Mouse (Mus musculus) frontal cortex, postnatal 10 days (tissue): ENCODE measurements around the gene Cdc42ep4.

Source experiments
- DNase-seq, 2 experiments: peaks; one replicate each; pipeline ENCODE4 v3.0.0; 2022; ENCODE audit warnings: low spot score in 2 of 2, mixed read lengths in 1 of 2

Cdc42ep4 gene

DNA sequence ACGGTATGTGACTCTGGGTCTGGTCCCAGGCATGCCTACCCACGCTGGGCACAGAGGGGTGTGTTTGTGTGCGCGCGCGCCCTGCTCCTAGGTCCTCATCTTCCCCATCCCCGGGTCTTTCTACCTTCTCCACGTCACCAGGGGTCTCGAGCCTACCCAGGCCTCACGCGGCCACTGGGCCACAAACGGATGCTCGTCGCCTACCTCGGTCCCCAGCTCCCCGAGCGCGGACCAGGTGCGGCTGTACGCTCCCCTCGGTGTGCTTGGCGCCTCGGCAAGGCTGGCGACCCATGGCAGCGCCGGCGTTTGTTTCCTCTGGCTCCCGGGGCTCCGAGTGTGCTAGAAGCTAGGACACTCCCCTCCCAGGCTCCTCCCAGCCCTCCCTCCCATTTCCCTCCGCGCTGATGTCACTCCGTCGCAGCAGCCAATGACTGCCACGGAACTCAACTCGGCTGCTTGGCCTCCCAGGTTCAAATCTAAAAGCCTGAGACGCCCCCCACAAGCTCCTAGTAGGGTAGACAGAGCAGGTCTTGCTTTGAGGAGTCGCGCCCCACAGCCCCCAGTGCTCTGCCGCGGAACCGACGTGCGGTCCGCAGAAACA is at the start of gene Cdc42ep4:
Gene Cdc42ep4, minus strand, starts transcription at position 398 of the 601 bp plus-strand sequence.
- DNase-seq: peak; percentile 56 to 78

DNA sequence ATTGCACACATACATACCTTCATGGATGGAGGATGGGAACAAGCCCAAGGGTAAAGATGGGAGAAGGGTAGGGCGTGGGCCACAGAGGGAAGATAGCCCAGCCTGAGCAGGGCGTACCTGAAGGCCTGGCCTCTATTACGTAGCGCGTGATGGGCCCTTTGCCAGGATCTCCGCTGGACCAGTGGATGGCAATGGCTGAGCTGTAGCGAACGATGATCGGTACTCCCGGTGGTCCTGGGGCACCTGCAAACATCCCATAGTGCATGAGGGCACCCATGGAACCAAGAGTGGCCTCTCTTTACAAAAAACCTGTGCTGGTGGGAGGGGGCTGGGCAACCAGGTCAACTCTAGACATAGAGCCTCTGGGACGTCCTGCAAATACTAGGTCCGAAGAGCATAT is 48.3 kb upstream of the Cdc42ep4 start:
- no peak for DNase-seq

DNA sequence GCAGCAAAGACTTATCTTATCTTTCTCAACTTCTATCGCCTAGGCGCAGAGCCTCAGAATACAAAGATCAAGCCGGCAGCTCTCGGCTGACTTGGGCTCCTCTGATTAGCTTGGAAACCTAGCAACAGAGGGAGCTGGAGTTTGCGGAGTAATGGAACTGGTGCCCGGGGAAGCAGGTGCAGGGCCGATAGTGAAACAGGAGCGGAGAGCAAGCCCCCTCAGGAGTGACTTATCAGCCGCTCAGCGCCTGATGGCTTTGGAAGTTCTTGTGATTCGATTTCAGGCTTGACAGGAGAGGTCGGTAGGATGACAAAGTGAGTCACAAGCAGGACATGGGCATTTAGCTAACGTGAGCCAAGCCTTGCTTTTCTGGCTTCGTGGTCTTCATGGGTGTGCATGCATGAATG is 47.4 kb upstream of the Cdc42ep4 start:
- no peak for DNase-seq

DNA sequence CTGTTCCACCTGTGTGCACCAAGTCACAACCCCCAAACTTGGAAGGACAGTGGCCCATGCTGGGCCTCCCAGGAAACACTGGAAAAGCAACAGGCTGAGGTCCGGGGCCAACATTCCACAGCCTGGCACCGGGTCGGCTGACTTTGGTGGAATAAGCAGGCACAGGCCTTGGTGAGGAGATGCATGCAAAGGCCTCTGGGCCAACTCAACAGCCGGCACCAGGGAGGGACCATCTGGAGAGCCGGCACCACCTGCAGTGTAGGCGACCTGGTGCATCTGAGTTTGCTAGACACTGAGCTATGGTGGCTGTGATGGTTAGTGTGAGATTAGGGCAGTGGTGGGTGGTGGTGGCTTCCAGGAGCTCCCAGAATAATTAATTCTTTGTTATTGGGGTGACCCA is 46.3 kb upstream of the Cdc42ep4 start:
- DNase-seq: no peak

GRCm38 (mm10) chr11:113797014-113797983 is 45.6 kb upstream of the Cdc42ep4 start:
- DNase-seq: no peak

DNA sequence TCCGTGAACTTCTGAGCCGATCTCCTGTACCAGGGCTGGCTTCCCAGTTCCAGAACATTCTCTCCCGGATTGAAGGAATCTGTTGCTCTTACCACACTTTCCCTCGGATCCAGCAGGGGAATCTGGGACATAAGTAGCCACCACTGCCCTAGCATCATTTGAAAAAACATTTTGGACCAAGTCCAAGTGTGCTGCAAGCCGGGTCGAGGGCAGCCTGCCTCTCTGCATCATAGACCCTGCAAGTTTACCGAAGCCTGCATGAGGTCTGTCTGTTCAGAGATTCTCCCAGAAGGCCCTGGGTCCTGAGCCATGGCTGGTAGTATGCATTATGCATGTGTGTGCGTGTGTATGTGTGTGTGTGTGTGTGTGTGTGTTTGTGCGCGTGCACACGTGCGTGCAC is 44.2 kb upstream of the Cdc42ep4 start:
- DNase-seq: no peak

GRCm38 (mm10) chr11:113791357-113792215 is 39.9 kb upstream of the Cdc42ep4 start:
- DNase-seq: peak; percentile 57 to 78

GRCm38 (mm10) chr11:113789101-113789500 is 37.4 kb upstream of the Cdc42ep4 start:
- no peak for DNase-seq

GRCm38 (mm10) chr11:113788183-113788789 is 36.6 kb upstream of the Cdc42ep4 start:
- DNase-seq: no peak

DNA sequence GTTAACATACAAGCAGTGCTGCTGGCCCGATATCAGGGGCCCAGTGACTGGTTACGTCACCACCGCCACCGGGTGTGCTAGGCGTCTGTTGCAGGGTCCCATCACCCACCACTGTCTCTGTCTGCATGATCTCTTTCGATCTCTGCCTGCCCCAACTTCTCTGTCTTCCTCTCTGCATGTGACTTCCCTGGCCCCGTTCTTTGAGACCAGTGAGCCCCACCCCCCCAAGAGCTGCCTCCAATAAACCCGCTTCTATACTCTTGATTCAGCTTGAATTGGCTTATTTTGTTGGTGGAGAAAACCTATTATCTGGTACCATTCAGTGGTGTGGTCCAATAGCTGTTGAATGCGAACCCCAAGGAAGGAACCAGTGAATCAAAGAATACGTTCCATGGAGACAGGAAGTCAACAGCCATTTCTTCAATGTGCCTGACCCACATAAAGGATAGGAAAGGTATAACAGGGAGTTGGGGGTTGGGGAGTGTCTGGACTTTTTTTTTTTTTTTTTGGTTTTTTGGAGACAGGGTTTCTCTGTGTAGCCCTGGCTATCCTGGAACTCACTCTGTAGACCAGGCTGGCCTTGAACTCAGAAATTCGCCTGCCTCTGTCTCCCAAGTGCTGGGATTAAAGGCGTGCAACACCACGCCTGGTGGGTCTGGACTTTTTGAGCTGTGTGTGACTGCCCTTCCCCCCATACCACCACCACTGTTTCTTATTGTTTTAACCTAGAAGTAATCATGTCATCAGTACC is 35.9 kb upstream of the Cdc42ep4 start:
- no peak for DNase-seq

GRCm38 (mm10) chr11:113787009-113787408 is 35.3 kb upstream of the Cdc42ep4 start:
- DNase-seq: no peak

GRCm38 (mm10) chr11:113786395-113786794 is 34.7 kb upstream of the Cdc42ep4 start:
- no peak for DNase-seq

DNA sequence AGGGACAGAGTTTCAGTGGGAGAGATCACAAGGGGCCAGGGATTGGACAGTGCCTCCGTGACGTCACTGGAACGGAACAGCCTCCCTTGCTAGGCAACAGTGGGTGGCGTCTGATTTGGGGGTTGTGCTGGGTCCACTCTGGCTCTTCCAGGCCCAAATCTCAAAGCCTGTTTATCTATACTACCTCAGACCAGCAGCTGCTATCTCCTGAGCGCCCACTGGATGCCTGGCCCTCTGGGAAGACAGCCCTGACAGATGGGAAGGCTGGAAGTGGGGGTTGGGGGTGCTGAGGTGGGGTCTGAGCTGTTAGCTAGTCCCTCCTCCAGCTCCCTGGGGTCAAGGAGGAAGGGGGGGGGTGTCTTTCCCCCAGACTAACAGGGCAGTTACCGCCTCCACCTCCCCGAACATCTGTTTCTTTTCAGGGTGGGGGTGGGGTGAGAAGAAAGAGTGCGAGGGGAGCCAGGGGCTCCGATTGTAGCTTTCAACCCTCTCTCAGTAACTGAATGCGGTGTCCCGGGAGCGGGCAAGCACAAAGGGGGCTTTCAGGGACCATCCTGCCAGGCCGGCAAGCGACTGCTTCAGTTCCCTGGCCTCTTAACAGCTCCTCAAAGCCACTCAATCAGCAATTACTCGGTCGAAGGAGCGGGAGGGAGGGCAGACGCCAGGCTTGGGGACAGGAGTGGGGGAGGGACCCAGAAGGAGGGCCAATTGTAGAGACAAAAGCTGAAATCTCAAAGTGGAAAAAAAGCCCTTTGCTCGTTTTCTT is 33.9 kb upstream of the Cdc42ep4 start:
- peak; percentile 73 to 78 for DNase-seq

- DNase-seq: no peak
Observed at GRCm38 (mm10) chr11:113784656-113785396, 33.1 kb upstream of the Cdc42ep4 start.

- DNase-seq: no peak
Observed at GRCm38 (mm10) chr11:113782496-113782895, 30.8 kb upstream of the Cdc42ep4 start.

DNA sequence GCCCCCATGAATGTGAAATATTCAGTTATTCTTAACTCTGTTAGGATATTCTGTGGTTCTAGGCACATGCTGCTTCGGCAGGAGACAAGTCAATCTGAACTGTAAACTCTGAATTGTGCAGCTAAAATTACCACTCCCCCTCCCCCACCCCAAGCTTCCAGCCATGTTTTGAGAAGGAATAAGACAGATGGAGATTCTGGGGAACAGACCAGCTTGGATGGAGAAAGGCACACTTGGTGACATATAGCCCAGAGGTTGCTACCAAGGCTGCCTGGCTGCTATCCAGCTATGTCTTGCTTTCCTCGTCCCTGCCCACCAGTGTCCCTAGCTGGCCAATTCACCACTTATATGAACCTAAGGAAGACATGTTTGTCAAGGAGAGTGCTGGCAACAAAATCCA is 30.3 kb upstream of the Cdc42ep4 start:
- DNase-seq: no peak

- no peak for DNase-seq
Observed at GRCm38 (mm10) chr11:113779680-113780041, 28.0 kb upstream of the Cdc42ep4 start.

- DNase-seq: no peak
Observed at GRCm38 (mm10) chr11:113778733-113779679, 27.3 kb upstream of the Cdc42ep4 start.
